Mouse (Mus musculus): Measurements from ENCODE around the gene Cdr2. TPM values are rescaled to one million over a fixed set of nuclear protein-coding genes. Genes with fewer than 3 reads are reported as not detected.
"Not testable (repeated sequence)": the region's sequence is repeated elsewhere in the genome, so short reads cannot be mapped to it uniquely, and the experiment has no call there.

Gene Cdr2
- total RNA-seq, 2 experiments from 2014 or later = 8.6 to 19.6 TPM

DNA sequence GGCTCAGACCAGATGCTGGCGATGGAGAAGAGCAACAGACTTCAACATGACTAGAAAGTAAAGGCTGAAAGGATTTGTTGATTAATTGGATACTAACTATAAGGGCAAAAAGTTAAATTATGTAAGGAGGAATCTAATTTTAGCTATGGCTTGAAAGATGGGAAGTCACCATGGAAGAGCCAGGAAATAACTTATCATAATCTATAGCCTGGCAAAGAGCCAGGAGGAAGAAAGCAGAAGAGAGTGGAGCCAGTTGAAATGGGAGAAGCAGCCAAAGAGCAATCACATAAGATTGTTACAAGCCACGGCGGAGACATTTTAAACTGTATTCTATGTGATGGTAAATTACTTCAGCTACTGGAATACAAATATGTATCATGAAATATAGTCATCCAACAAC lies 8.1 kb downstream of the Cdr2 start:
- DNase-seq (ENCODE audit: low spot score in 2 of 2) = no peak

DNA sequence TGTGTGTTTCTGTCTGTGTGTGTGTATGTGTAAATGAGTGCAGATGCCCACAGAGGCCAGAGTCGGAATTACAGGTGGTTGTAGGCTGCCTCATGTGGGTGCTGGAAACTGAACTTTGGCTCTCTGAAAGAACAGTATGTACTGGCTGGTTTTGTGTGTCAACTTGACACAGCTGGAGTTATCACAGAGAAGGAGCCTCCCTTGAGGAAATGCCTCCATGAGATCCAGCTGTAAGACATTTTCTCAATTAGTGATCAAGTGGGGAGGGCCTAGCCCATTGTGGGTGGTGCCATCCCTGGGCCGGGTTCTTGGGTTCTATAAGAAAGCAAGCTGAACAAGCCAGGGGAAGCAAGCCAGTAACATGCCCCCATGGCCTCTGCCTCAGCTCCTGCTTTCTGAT lies 9.6 kb downstream of the Cdr2 start:
- not testable (repeated sequence) for DNase-seq (ENCODE audit: low spot score in 2 of 2)

DNA sequence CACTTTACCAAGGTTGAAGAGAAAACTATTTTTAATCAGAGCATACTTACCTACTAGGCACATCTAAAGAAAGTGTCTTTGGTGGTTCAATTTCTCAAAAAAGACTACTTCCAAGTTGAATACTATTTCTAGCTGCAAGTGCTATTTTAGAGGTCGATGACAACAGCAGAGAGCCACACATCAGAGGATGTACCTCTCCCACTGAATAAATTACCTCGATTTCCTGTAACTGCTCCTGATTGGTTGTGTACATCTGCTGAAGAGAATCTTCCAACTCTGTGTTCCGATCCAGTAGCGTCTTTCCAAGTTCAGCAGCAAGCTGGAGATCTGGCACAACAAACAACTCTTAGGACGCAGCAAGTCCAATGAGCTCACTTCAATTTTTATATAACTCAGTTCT lies 12.0 kb downstream of the Cdr2 start:
- DNase-seq (ENCODE audit: low spot score in 2 of 2) = no peak

DNA sequence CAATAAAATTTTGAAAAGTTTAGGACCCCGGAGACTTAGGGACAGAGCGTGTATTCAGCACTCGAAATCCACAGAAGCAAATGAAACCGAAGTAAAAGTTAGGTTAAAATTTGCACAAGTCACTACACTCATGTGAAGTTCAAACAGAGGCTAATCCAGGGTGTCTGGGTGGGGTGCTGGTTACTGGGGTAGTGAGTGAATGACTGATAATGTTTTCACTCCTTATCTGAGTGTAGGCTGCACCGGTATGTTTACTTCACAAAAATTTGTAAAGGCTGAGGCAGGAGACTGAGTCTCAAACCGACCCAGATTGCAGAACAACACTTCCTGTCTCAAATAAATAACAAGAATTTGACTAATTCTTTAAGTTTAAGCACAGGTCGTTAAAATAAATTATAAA lies 12.9 kb downstream of the Cdr2 start:
- no peak for DNase-seq (ENCODE audit: low spot score in 2 of 2)

DNA sequence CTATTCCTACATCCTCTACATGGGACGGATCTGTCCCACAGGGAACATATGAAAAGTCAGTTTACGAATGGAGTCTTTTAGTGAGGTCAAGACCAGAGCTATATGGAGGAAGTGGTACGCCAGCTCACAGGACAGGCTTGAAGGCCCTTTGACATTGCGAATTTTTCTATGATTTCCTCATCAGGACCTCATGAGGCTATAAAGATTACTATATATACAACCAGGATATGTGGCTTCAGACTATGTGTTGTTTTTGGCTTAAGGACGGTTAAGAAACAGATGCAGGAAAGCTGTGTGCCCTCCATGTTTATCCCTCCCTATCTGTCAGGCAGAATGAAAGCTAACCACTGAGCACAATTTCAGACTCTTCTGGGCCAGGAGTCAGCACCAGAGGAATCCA lies 19.0 kb downstream of the Cdr2 start:
- DNase-seq (ENCODE audit: low spot score in 2 of 2) = no peak

DNA sequence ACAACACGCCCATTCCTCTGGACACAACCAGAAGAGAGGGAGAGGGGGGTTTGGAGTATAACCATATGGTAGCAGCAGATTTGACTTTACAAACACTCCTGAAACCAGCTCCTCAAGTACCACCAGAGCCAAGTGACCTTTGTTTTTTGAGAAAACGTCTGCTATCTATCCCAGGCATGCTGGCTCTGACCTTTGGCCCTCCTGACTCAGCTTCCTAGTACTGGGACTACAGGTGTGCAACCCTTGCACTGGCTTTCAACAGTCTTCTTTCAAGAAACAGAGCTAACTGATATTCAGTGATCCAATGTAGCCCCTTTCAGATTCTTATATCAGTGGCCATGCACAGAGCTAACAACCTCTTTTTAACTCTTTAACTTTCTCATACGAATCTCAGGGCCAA lies 20.2 kb downstream of the Cdr2 start:
- DNase-seq (ENCODE audit: low spot score in 2 of 2) = no peak

DNA sequence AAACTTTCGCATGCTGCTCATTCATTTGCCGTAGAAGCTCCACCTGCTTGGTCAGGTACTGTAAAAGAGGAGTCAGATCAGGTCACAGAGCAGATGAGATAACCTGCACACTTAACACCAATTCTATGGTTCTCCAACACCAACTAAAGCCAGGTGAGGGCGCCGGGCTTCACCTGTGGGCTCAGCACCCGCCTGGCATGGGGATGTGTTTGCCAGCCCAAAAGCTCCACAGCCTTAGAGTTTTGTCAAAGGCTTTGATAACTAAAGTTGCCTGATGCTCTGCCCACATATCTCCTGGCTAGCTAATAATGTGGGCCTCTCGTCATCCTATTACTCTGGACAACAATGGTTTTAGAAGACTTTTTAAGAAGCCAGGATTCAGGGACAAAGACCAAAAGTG lies 21.5 kb downstream of the Cdr2 start:
- no peak for DNase-seq (ENCODE audit: low spot score in 2 of 2)

DNA sequence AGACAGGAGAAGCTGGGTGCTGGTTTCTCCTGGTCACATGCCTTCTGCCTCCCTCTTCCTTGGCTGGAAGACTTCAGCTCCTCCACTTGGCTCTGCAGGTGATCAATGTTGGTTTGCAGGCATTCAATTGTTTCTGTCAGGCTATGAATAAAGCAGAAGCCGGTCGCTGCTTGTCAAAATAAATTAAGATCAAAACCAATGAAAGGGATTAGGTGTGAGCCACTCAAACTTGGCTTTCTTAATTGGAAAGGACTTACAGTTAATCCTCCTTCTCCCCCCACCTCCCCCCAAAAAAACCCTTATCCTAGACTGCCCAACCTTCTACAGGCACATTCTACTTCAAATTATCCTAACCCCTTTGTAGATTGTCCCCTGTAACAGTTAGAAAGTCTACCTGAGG lies 22.0 kb downstream of the Cdr2 start:
- no peak for DNase-seq (ENCODE audit: low spot score in 2 of 2)

DNA sequence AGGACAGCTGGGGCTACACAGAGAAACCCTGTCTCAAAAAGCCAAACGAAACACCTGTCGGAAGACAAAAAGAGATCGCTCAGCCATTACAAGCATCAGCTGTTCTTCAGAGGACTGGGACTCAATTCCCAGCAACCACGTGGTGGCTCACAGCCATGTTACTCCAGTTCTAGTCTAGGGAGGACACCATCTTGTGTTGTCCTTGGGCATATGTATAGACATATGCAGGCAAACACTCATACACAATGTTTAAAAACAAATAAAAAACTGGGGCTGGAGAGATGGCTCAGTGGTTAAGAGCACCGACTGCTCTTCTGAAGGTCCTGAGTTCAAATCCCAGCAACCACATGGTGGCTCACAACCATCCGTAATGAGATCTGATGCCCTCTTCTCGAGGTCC lies 28.5 kb downstream of the Cdr2 start:
- DNase-seq (ENCODE audit: low spot score in 2 of 2) = not testable (repeated sequence)

DNA sequence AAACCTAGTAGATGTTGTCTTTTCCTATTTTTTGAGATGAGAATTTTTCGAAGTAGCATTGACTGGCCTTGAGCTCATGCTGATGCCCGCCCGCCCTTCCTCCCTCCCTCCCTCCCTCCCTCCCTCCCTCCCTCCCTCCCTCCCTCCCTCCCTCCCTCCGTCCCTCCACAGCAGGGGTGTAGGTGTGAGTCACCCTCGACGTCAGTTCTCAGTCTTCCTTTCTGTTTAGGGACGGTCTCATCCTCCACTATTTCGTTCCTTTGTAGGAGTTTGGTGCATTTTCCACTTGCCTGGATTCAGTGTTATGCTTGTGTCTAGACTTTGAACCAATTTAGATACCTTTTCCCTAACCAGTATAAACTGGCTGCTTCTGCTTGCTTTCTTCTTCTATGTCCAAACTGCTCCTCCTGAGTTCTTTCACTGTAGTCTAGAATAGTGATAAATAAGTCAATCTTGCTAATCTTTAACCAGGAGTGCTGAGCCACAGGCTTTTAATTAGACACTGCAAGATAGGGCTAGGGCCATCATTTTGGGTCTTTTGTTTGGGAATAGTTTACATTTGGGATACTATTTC lies 38.1 kb downstream of the Cdr2 start:
- DNase-seq (ENCODE audit: low spot score in 2 of 2) = no peak

DNA sequence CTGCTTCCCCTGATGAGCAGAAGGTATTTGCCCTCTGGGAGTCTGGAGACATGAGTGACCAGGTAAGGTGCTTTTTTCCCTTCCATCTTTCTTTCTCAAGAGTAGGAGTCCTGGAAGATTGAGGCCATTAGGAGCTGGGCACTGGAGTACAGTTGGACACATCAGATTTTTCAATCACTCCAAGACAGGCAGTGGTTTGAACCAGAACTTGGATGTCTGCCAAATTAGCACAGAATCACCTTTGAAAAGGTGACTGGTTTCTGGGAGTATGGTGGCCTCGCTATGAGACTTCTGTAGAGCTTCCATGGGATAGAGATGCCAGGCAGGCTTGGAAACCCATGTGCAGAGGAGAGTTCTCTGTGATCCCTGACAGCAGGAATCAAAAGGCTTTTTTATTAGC lies 39.6 kb downstream of the Cdr2 start:
- DNase-seq (ENCODE audit: low spot score in 2 of 2) = no peak

DNA sequence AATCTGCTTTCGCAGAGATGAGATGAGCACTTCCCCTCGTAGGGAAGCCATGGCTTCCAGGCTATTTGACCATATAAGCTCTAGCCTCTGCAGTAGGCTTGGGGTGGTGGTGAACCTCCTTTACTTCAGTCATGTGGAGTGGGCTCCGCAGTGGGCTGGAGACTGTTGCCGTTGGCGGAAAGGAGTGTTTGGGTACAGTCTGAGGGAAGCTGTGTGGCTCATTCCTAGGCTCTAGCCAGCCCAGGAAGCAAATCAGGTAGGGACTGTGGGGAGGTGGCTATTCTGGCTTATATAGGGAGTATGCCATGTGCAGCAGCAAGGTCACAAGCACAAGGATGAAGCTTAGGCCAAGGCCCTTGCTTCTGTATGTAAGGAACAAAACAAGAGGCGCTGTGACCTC lies 40.9 kb downstream of the Cdr2 start:
- DNase-seq (ENCODE audit: low spot score in 2 of 2) = no peak

DNA sequence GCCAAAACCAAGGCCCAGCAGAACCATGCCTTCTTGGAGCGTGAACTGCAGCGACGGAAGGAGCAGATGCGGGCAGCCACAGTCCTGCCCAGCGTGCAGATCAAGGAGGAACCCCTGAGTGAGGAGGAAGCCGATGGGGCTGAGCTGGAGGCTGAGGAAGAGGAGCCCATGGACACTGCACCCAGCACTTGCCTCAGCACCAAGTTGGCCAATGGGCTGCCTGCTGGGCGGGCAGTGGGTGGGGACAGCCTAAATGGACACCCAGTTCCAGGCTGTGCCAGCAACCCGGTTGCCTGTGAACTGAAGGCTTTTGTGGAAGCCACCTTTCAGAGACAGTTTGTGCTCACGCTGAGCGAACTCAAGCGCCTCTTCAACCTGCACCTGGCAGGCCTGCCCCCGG lies 41.8 kb downstream of the Cdr2 start:
- DNase-seq (ENCODE audit: low spot score in 2 of 2) = no peak

DNA sequence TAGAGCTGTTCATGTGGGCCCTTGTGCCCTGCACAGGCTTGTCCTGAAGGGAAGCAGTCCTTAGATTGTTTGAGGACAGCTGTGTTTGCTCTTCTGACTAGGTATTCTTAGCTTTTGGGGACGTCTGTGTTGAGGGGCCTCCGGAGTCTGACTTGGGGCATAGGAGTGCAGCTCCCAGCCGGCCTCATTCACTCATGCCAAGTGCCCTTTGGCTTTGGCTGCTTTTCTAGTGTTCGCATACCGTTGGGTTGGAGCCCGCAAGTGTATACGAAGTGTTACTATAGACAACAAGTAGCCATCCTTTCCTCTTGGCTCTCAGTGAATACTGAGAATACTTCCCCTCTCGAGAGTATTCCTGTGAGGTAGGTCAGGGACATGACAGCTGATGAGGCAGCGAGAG lies 43.9 kb downstream of the Cdr2 start:
- DNase-seq (ENCODE audit: low spot score in 2 of 2) = no peak

DNA sequence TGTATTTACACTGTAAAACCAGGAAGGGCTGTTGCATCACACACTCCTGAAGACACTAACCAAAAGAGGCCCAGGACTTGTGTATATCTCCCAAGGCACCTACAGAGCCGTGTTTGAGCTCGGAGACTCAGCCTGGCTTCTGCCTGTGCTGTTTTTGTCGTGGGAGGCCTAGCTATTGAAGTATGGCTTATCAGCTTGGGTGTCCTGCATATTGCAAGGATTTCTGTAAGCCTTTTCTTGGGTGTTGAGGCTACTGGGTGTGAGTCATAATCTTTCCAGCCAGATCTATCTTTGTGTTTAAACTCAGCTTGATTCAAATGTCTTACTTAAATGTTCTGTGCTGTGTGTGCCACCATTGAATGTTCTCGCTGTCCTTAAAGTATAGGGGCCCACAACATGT lies 45.6 kb downstream of the Cdr2 start:
- DNase-seq (ENCODE audit: low spot score in 2 of 2) = no peak

DNA sequence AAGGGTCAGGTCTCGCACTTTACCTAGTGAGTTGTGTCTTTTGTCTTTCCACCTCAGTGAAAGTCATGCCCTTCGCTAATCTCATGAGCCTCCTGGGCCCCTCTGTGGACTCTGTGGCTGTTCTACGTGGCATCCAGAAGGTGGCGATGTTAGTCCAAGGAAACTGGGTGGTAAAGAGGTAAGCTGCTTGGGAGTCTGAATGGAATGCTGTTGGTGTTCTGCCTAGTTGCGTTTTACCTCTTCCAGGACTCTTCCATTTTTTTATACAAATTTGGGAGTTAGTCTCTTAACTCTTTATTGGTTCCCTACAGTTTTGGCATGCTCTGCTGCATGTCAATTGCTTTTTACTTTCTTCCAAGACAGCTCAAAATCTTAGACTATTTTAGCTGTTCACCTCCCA lies 47.4 kb downstream of the Cdr2 start:
- peak; percentile 32 to 38 for DNase-seq (ENCODE audit: low spot score in 2 of 2)

DNA sequence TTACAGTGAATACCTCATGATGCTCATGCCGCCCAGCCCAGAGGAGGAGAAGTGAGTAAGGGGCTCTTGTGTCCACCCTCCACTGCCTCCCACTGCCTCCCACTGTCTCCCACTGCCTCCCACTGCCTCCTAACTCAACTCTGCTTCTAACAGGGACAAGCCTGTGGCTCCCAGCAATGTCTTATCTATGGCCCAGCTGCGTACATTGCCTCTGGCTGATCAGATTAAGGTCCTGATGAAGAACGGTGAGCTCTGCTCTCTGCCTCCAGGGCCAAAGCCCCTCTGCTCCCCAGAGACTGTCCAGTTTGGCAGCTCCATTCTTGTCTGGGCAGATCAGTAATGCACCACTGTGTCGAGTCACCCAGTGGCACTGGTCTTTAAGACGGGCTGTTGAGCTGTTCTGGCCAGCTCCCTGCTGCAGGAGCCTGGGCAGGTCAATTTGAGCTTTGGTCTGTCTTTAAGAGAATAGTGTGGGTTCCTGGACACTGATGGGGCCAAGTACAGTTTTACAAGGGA lies 48.4 kb downstream of the Cdr2 start:
- DNase-seq (ENCODE audit: low spot score in 2 of 2) = no peak

DNA sequence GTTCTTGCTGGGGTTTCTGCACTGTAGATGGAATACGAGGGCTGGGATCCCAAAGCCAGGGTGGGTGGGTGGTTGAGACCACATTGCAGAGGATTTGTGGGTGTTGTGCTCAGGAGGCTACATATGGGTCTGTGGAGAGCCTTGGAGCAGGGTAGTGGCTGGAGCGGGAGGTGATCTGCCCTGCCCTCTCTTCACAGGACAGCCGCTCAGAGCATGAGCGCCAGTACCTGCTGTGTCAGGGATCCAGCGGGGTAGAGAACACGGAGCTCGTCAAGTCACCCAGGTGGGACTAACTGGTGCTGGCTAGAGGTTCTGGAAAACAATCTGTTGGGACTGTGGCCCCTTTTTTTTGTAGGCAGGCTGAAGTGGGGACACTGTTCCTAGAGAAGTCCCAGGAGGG lies 49.0 kb downstream of the Cdr2 start:
- no peak for DNase-seq (ENCODE audit: low spot score in 2 of 2)

DNA sequence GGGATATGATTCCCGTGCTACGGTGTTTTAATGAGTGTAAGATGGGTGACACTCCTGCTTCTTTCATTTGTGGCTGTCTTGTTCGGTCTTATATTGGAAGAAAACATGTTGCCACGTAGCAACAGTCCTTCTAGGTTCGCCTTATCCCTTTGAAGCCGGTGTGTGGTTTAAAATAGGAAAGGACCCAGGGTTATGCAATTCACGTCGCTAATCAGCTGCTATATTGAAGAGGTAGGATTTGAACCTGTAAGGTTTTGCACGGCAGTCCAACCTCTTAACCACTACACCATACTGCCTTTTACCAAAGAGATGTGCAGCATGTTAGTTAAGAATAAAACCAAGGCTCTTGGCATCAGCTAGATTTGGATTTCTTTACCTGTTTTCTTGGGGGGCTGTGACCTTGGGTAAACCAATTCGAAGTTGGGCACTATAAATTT lies 63.6 kb downstream of the Cdr2 start:
- peak; percentile 39 to 68 for DNase-seq (ENCODE audit: low spot score in 2 of 2)

DNA sequence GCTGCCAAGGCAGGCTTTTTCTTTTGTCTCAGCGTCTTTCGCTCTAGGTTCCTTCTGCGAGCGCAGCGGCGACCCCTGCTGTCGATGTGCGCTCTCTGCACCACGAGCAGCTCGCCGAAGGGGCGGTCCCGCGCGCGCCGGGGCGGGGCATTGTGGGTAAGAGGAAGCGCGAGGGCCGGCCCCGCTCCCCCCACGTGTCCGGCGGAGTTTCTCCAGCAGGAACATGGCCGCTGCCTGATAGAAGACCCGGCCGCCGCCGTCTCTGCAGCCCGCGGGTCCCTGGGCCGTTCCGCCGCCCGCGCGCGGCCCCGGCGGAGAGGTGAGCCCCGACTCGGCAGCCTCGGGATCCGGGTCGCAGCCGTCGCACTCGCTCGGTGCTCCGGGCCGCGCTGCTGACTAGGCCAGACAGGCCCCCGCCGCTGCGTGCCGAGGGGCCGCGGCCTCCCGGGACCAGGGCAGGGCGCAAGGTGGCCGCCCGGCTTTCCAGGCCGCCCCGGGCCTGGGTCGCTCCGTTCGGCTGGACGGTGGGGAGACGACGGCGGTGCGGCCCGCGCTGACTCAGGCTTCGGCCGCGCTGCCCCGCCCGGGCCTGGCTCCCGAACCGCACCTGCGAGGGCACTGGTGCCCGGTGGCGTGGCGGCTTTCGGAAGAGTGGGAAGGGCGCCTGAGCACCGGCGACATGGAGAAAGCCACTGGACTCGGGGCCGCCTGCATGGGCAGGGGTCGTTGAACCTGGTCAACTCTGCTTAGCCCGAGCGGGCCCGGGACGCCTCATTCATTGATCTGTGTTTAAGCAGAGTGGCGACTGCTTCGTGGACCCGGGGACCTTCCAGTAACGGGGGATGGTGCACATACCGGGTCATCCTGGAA lies 64.3 kb downstream of the Cdr2 start, which contains the start of gene Polr3e:
TSS of gene Polr3e (plus strand) at position 153 of the 870 bp plus-strand sequence.
- peak; percentile 99 to 100 for DNase-seq (ENCODE audit: low spot score in 2 of 2)

DNA sequence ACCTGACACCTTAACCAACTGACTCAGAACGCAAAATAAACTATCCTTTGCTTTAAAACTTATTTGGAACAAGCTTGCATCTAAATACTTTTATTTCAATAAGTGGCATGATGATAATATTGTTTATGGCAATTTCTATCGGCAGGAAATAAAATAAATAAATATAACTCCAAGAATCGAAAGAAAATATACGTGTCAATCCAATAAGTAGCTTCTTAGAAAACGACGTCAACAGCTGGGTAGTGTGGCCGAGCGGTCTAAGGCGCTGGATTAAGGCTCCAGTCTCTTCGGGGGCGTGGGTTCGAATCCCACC lies 64.9 kb downstream of the Cdr2 start:
- no peak for DNase-seq (ENCODE audit: low spot score in 2 of 2)

DNA sequence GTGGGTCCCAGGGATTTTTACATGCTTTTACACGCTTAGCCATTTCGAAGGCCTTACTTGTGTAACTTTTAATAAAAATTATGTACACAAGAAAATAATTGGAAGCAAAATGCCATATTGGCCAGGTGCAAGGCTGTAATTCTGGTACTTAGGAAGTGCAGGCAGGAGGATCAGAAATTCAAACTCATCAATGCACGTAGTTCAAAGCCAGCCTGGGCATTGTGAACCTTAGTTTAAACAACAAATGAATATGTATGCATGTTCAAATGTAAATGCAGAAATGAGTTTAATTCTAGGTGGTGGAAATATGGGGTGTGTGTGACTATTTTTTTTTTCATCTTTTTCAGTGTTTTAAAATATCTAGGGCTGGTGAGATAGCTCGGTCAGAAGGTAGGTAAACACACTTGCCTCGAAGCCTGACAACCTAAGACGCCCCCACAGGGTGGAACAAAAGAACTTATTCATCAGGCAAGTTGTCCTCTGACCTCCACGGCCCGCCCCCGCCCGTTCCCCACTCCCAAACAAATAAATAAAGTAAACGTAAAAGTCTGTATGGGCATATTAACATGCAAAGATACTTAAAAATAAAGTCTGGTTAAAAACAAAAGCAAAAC lies 65.7 kb downstream of the Cdr2 start:
- no peak for DNase-seq (ENCODE audit: low spot score in 2 of 2)
